Mouse (Mus musculus): ENCODE data around the gene C1qtnf7. TPM values are rescaled to one million over a fixed set of nuclear protein-coding genes. Genes with fewer than 3 reads are reported as not detected.

C1qtnf7 gene
- total RNA-seq, 2 experiments from 2014 or later, result not detected

DNA sequence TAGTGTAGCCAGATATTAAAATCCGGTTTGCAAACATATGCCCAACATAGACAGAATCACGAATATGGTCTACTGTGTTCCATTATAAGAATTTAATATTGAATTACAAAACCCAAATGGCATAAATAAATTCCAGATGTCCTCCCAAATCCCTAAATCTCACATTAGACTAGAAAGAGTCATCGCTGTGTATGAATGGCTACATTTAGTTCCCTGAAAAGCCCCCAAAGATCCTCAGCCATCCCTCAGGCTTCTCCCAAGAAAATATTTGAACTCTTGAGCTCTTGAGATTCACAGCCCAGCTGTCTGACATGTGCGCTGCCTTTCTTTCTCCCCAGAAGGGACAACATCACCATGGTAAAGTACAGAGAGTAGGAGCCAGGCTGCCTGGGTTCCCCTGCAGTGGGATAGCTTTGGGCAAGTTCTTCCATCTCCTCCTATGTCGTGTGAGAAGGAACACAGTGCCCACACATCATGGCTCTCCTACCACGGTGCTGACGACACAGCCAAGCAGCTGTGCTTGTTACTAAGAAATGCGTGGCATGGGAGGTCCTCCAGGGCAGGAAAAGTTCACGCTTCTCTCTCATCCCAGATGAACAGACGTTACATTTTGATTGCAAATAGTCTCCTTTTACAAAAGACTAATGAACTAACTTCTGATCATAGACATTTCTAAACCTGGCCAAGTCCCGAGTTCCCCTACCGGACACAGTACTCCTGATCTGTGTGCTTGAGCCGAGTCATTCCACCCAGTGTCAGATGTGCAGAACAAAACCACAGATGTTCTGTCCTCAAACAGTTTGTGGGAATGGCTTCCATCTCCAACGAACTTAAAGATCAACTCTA, 23.2 kb downstream of the C1qtnf7 start:
- no peak for ATAC-seq (replicated peaks; ENCODE audit: low FRiP score, poor library complexity, severe bottlenecking)

DNA sequence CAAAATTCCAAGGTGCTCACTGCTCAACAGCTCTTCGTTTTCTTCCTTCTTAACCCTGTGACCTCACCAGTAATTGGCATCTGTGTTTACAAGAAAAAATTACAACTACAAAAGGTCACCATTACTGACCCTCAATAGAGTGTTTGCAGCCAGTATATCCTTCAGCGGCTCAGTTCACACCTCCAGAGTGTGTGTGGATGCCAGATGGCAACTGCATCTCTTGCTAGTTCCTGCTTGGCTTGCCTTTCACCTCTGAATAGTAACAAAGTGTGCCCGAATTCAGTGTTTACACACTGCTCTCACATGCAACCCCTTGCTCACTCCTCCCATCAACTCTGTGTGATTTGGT, 23.8 kb downstream of the C1qtnf7 start:
- ATAC-seq (replicated peaks; ENCODE audit: low FRiP score, poor library complexity, severe bottlenecking), result no peak

DNA sequence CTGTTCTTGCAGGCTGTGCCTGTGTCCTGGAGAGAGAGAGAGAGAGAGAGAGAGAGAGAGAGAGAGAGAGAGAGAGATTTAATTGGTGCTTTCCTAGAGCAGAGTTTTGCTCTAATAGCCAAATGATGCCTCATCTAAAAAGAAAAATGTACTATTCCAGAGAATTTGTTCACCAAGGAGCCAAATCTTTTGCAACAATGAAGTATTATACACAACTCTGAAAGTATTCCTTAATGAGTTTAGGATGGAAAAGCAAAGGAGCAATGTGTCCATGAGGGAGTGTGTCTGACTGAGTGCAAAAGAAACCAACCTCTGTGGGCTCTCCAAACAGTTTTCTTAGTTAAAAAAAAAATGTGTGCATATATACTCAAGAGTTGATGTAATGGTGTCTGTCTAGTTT, 24.5 kb downstream of the C1qtnf7 start:
- ATAC-seq (replicated peaks; ENCODE audit: low FRiP score, poor library complexity, severe bottlenecking), result no peak

DNA sequence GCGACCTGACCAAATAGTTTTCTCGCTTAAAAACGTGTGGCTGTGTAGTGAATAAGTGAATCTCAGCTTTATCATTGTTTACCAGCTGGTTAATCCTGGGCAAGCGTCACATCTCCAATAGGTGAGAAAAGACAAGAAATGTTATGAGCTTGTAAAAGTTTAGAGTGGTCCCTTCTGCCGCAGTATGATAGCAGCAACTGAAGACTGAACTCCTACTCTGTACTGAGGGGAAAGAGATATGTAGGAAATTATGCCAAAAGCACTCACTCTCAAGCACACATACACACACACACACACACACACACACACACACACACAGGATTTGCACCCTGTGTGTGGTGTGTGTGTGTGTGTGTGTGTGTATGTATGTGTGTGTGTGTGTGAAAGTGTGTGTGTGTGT, 26.2 kb downstream of the C1qtnf7 start:
- ATAC-seq (replicated peaks; ENCODE audit: low FRiP score, poor library complexity, severe bottlenecking), result no peak

DNA sequence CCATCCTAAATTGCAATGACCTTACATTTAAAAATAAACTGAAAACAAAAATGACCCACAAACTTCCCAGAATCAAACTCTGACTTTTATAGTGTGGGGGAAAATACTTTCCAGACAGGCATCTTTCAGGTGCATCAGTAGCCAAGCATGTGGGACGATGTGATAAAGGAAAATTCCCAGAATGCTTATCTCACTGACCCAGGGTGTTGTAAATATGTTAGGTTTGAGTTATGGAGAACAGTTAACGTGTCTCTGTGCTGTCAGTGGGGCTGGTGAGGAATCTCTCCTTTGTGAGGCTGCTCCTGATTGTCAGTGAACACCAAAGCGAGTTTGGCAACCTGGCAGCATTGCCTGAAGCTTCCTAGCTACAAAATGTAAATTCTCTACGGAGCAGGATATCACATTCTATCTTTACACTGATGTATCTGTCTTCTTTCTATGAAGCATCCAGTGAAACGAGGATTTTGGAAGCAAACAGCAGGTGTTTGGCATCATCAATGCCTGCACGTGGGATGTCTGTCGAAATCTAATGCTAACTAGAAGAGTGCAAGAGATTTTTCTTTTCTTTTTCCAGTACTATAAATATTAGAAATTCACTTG, 27.0 kb downstream of the C1qtnf7 start:
- no peak for ATAC-seq (replicated peaks; ENCODE audit: low FRiP score, poor library complexity, severe bottlenecking)

DNA sequence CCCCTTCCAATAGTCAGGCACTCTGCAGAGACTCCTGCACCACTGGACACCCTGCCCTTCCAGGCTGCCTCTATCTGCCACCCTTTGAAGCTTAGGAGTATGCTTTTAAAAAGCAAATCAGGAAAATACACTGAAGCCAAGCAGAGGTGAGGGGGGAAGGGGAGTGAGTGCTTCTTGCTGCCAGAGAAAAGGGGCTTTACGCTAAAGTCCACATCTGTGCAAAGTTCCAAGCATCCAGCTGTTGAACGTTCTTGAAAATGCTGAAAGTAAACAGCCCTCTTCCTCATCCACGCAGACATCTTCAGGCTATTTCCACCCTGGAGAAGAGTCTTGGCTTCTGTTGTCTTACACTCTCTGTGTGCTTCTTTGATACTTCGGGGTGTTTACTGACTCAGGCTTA, 34.6 kb downstream of the C1qtnf7 start:
- no peak for ATAC-seq (replicated peaks; ENCODE audit: low FRiP score, poor library complexity, severe bottlenecking)

DNA sequence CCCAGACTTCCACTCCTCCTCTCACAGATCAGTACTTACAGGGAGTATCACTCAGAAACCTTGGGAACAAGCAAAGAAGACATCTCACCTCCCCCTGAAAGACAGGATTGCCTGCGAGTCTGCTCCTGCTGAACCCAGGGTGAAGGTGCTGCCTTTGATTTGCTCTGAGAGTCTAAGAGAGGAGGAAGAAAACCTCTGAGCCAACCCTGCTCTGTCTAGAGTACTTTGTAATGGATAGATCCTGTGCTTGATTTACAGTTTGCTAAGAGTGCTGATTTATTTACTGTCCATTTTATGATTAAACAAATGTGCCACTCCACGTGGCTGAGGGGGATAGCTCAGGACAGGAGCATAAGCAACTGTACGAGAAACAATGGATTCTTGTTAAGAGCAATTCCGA, 35.1 kb downstream of the C1qtnf7 start:
- no peak for ATAC-seq (replicated peaks; ENCODE audit: low FRiP score, poor library complexity, severe bottlenecking)

DNA sequence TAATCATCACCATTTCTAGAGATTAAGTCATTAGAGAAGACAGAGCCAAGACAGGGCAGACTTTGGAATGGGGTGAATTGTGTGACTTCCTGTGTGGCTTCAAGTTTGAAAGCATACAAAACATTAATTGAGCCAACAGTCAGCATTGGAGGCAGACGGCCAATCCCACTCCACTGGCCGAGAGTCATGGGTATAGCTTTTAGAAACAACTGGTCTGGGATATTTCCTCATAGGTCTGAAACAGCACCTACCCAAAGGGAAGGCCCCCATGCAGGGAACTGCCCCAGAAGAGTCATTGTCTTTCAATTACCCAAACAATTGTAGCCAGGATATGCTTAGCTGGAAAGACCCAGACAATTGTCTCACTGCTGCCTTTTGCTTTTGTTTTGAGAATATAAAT, 39.5 kb downstream of the C1qtnf7 start:
- ATAC-seq (replicated peaks; ENCODE audit: low FRiP score, poor library complexity, severe bottlenecking), result no peak

DNA sequence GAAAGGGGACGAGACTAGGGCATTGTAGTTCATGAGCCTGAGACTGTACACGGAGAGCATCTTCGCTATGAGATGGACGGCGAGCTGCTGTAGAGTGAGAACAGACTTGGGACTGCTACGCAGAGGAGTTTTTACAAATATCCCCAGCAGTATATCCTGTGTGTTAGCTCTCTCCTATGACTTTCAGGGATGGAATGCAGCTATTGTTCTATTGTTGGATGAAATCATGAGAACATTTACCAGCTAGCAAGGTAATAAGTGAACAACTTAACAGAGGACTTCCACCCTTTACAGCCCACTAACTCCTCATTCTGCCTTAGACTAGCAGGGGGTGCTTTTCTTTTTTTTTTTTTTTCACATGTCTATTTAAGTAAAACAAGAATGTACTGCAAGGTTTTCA, 40.1 kb downstream of the C1qtnf7 start:
- no peak for ATAC-seq (replicated peaks; ENCODE audit: low FRiP score, poor library complexity, severe bottlenecking)

DNA sequence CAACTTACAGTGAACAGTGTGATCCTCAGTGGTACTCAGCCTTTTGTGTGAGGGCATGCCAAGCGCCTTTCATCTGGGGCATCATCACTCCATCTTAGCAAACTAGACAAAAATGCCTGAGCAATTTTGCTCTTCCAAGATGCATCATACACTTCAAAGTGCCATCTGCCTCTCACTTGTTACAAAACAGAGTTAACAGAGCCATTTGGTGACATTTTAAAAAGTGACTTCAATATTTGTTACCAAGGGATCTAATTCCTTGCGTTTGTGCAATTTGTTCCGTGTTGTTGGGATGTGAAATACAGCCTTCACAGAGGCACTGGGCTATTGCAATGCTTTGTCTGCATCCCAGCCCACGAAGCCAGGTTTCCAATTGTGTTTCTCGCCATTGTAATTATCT, 42.1 kb downstream of the C1qtnf7 start:
- ATAC-seq (replicated peaks; ENCODE audit: low FRiP score, poor library complexity, severe bottlenecking), result no peak

DNA sequence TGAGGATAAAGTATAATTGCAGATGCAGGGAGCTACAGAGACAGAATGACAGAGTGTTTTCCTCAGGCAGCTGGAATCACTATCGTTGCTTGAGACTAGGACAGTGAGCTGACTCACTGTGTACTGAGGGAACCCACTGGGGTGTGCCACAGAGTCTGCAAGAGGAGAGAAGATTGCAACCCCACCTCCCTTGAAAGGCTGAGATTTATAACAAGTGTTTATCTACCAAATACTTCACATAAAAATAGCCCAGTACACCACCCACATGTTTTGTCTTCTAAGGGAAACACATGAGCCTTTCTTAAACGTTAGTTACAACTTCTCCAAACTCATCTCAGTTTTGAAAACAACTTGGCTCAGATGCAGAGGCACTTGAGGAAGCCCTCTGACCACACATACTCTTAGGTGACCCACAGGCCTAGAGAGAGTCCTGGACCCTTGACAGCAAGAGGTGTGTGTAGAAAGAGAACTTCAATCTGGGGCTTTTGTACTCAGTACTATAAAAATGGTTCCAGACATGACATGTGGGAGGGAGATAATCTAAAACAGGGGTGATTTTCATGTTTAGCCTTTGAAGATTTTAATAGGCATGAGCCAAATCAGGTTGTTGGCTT, 46.4 kb downstream of the C1qtnf7 start:
- no peak for ATAC-seq (replicated peaks; ENCODE audit: low FRiP score, poor library complexity, severe bottlenecking)

DNA sequence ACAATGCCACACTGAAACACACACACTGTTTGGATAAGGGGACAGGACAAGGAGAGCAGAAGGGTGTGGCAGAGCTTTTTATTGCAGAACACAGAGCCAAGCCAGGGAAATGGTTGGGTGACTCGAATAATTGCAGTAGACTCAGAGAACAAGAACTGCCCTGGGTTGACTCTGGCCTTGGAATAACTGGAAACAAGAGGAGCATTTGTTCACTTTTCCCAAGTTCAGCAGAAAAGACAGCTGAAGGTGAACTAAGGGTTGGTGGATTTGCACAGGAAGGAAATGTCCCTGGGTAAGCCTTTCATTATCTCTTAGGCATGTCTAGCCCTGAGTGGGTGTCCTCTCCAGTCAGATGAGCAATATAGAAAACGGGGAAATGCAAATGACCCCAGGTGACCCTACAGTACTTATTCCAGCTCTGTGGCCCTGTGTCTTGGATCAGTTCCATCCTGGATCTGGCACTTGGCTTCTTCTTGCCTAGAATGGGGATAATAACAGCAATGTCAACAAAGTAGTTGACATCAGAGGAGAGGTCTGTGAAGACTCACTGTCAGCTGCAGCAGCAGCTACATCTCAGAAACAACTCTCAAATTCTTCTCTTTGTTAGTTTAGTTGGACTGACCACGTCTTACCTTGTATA, 54.5 kb downstream of the C1qtnf7 start:
- no peak for ATAC-seq (replicated peaks; ENCODE audit: low FRiP score, poor library complexity, severe bottlenecking)

DNA sequence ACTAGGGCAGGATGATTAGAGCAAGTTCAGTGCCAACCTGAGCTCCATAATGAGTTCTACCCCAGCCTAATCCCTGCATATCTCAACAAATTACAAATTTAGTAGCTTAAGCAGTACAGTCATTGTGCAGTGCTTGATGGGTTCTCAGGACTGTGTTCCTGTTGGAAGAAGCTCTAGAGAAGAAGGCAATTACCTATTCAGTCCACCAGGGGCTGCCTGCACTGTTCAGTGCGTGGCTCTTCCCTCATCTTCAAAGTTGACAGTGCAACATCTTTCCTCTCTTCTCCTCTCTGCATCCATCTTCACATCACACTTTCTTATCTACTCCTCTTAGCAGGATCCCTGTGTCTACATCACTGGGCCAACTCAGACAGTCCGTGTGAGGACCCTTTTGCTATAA, 67.5 kb downstream of the C1qtnf7 start:
- ATAC-seq (replicated peaks; ENCODE audit: low FRiP score, poor library complexity, severe bottlenecking), result no peak

DNA sequence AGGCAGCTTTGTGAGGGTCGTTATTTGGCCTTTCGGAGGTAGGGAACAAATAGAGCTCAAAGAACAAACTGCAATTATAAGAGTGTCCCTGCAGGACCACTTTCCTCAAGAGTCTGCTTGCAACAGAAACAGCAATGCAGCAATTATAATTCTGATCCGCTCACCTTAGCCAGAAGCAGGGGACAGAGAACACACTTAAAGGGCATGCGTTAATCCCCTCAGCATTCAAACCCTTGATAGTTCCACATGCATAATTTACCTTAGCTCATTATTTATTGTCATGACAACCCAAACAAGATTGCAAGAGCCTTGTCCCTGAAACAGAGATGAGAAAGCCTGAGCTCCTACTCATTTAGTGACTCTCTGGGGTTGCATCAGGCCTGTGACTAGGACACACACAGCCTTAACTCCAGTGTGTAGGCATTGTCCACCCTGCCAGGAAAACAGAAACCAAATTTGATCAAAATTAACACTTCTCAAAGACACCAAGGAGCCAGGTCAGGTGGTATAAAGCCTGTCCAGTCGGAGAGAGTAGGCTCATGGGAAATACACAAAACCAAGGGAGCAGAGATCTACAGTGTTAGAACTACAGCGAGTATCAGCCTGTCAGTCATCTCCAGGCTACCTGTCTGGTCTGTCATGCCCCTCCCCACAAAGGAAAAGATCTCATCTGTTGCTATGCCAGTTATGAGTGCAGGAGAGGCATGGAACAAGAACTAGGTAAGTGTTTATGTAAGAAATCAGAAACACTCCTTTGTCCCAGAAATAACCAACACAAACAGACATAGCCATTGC, 68.2 kb downstream of the C1qtnf7 start:
- ATAC-seq (replicated peaks; ENCODE audit: low FRiP score, poor library complexity, severe bottlenecking), result no peak

DNA sequence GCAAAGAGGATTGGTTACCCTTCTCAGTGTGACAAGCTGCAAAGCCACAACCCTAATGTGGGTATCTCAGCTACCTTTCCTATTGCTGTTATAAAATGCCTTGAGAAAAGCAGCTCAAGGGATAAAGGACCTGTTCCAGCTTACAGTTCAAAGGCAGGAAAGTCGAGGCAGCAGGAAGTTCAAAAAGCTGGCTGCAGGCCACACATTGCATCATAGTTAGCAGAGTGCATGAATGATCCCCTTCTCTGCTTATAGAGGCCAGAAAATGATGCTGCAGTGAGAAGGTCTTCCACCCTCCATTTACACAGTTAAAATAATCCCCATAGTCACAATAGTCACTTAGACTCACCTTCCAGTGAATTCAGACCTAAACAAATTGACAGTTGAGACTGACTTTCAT, 69.1 kb downstream of the C1qtnf7 start:
- ATAC-seq (replicated peaks; ENCODE audit: low FRiP score, poor library complexity, severe bottlenecking), result no peak

DNA sequence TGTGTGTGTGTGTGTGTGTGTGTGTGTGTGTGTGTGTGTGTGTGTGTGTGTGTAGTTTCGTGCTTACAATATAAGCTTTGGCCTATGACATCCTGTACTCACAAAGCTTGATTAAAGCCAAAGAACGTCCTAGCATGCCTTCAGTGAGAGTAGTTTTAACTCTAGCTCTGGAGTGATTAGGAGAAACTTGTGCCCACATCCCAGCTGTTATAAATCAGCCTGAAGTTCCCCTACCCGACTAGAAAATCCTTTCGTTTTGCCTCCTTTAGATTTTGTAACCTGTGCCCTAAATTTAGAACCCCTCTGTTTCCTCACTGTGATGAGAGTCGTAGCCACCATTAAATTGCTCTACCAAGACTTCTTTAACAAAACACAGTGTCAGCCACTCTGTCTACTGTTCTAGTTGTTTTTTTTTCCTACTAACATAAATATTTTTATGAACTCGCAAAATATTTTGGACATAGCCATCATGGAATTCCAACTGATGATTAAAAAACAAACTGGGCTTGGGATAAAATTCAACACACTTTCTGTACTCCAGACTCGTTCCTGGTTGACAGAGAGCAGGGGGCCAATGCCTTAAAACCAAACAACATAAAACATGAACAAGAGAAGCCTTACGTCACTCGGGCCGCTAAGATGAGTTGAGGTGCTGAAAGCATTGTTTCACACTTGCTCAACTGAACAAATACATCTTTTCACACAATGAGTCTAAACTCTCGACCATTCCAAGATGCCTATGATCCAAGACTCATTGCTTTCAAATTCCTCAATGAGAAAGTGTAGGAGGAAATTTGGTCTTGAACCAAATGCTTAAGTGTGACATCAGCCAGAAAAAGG, 70.3 kb downstream of the C1qtnf7 start:
- ATAC-seq (replicated peaks; ENCODE audit: low FRiP score, poor library complexity, severe bottlenecking), result no peak

DNA sequence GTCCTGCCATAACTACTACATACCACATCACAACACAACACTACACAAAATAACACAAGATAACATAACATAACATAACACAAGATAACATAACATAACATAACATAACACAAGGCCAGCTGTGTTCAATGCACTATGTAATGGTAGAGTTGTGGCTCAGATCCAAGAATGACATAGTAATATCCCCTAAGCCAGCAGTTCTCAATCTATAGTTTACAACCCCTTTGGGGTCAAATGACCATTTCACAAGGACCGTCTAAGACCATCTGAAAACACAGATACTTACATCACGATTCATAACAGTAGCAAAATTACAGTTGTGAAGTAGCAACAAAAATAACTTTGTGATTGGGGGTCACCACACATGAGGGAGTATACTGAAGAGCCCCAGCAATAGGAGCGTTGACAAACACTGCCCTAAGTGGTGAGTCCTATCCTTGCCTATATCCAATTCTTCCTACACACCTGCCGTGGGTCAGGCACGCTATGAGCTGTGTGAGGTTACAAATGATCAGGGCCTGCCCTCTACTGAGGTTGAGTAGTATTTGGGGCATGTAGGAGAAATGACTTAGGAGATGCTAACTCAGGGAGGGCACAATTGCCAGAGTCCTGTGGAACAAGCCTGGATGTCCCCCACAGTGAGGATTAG, 73.6 kb downstream of the C1qtnf7 start:
- no peak for ATAC-seq (replicated peaks; ENCODE audit: low FRiP score, poor library complexity, severe bottlenecking)

DNA sequence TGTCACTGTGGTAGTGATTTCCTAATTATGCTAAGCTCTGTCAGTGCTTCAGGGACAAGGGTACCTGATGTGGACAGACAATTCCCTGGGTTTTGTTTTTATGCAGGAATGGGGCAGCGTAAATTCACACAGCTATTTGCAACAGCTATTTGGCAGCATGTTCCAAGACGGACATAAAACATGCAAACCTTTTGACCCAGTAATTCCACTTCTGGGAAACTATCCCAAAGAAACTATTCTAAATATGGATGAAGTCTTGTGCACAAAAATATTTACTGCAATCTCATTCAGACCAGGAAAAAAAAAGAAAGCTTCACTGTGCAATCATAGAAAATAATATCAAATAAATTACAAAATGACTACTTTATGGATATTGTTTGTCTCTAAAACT, 74.1 kb downstream of the C1qtnf7 start:
- no peak for ATAC-seq (replicated peaks; ENCODE audit: low FRiP score, poor library complexity, severe bottlenecking)

DNA sequence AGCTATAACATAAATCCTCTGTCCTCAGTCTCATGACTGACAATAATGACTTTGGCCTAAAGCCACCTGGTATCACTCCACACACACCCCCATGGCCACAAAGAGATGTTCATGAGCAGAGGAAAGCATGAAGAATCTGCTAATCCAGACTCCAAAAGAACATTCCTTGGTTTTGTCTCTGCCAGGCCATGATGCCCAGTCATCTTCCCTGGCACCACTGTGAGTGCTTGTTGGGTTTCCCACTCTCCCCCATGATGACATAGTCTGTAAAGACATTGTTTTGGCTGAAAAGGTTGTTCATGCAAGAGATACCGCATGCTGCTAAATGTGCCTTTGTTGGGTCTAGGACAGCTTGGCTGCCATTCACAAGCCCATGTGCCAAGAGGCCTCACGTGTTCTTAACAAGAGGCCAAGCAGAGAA, 75.0 kb downstream of the C1qtnf7 start:
- no peak for ATAC-seq (replicated peaks; ENCODE audit: low FRiP score, poor library complexity, severe bottlenecking)

Measured in erythroblast, adult 5-6 weeks (primary cell).